1 mouse cellular context compared by ENCODE assay signal in the genomic region with DNA sequence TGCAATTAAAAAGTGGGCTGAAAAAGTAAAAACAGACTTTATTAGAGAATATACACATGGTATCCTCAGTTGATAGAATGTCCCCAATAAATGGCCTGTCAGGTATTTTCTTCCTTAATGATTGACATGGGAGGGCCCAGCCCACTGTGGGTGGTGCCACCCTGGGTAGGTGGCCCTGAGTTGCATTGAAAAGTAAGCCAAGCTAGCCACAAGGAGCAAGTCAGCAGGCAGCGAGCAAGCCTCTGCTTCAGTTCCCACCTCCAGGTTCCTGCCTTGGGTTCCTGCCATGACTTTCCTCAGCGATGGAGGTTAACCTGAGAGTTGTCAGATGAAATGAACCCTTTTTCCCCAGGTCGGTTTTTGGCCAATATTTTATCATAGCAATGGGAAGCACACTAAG.
TF ChIP-seq lines count a peak whose summit lies in the region.

No protein-coding gene starts in this region.

TF ChIP-seq in CH12.LX, 34 proteins besides CTCF, POLR2A, EP300 and RAD21 (continued from another document):
- TF ChIP-seq USF1 (IDR thresholded peaks at IDR 0.05; ENCODE audit: low read depth, low read length) (no peak), E2F4 (IDR thresholded peaks at IDR 0.05; ENCODE audit: insufficient replicate concordance, low read depth, low read length) (no peak), JUN (IDR thresholded peaks at IDR 0.05; ENCODE audit: insufficient read depth, low read depth, low read length) (no peak), CHD2 (IDR thresholded peaks at IDR 0.05; ENCODE audit: low read length) (no peak), HCFC1 (IDR thresholded peaks at IDR 0.05; ENCODE audit: low read depth, low read length) (0 out of 2 replicates have a peak, but pooled peaks have one; percentile 21), PAX5 (IDR thresholded peaks at IDR 0.05; ENCODE audit: low read length) (no peak), TCF12 (IDR thresholded peaks at IDR 0.05; ENCODE audit: low read depth, low read length) (peak; percentile 14; the same call in 1 of the 2 replicates), ZKSCAN1 (IDR thresholded peaks at IDR 0.05; ENCODE audit: borderline replicate concordance, low read depth, low read length) (no peak), CHD1 (IDR thresholded peaks at IDR 0.05; ENCODE audit: low read depth, low read length) (no peak), MEF2A (IDR thresholded peaks at IDR 0.05; ENCODE audit: borderline replicate concordance, low read depth, low read length) (no peak), GABPA (IDR thresholded peaks at IDR 0.05; ENCODE audit: insufficient replicate concordance, low read depth, low read length) (no peak), RCOR1 (conservative IDR thresholded peaks at IDR 0.05; ENCODE audit: low read depth, low read length) (no peak), MAX (IDR thresholded peaks at IDR 0.05; ENCODE audit: low read length) (no peak), POLR2AphosphoS2 (IDR thresholded peaks at IDR 0.05; ENCODE audit: low read depth, low read length) (no peak), SIN3A (IDR thresholded peaks at IDR 0.05; ENCODE audit: low read length) (no peak)
